Mouse (Mus musculus) layer of hippocampus, adult 2 months (tissue): ENCODE measurements around the gene 9530077C05Rik. TPM values are rescaled to one million over a fixed set of nuclear protein-coding genes. Genes with fewer than 3 reads are reported as not detected.

Experiments used
- DNase-seq, 2 experiments: peaks; one replicate each; pipeline ENCODE4 v3.0.0; 2022; ENCODE audit warnings: low spot score in 2 of 2
- H3K27ac ChIP-seq: fragments of 200-600 bp; 2 replicates; pipeline ENCODE4 v1.8.1; 2022
- H3K4me3 ChIP-seq: fragments of 200-600 bp; 2 replicates; pipeline ENCODE4 v1.8.1; 2022; ENCODE audit warnings: mild to moderate bottlenecking
- CTCF ChIP-seq: fragments of 200-600 bp; conservative IDR thresholded peaks from 2 replicates; pipeline ENCODE4 v1.8.1; 2022; ENCODE audit warnings: antibody characterized with exemption, mild to moderate bottlenecking, moderate library complexity
- long read RNA-seq, 2 experiments: library from polyadenylated mRNA; stranded (forward); transcript quantifications; one replicate each; pipeline ENCODE4 v2.0.0; 2021; ENCODE audit warnings: borderline mapping rate in 2 of 2
- total RNA-seq, 2 experiments: library from RNA; stranded (reverse); gene quantifications; 2 replicates each; pipeline ENCODE4 v1.2.3; 2021

Gene 9530077C05Rik
- 1 to 10 TPM; 7.6 to 9.6 TPM for total RNA-seq
- long read RNA-seq, experiment 1, partial matches to known transcripts, result 5 of 7 reads
- long read RNA-seq, experiment 1, other reads (novel, unspliced or antisense), result 1 of 7 reads
- long read RNA-seq, experiment 2, transcript 9530077C05Rik-201 (7 exons, 2,223 nt), result major isoform, 7 of 14 reads
- long read RNA-seq, experiment 2, partial matches to known transcripts, result 3 of 14 reads
- long read RNA-seq, experiment 2, other reads (novel, unspliced or antisense), result 4 of 14 reads

DNA sequence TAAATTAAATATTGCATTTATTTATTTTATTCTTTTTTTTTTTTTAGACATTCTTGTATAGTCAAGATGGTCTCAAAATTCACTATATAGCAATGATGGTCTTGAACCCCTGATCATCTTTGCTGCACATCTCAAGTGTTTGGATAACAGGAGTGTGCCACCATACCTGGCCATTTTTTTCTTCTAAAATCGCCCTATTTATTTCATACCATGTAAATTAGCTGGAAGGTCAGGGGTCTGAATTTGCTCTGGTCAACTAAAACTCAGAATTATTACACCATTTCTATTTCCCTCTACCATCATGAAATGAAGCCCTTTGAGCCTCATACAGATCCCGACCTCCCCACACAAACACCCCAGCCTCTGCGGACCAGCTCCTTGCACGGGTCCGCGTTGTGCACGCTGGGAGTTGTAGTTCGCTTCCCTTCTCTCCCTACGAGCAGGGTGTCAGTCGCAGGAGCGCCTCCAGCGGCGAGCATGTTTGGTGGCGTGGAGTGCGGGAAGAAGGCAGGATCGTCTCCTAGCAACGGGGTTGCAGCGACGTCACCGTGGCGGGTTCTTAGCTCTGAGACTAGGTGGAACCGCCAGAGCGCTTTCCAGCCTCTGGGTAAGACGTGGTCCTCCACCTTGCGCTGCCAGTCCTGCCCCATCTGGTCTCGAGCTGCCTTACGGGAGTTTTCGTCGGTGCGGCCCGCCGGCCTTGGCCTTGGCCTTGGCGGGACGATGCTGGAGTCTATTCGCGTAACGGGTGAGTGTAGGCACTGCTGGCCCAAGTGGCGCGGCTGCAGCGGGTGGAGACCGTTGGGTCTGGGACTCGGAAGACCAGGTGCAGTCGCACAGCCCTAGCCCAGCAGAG, at the start of gene 9530077C05Rik:
Gene 9530077C05Rik (plus strand): TSS at position 512 of the 856 bp plus-strand sequence.
- peak within 1 kb of the TSS; percentile 83 for H3K4me3 ChIP-seq
- H3K27ac ChIP-seq, result peak within 1 kb of the TSS; percentile 87
- TF ChIP-seq CTCF, result peak; percentile 94
- peak; percentile 97 to 99 for DNase-seq

DNA sequence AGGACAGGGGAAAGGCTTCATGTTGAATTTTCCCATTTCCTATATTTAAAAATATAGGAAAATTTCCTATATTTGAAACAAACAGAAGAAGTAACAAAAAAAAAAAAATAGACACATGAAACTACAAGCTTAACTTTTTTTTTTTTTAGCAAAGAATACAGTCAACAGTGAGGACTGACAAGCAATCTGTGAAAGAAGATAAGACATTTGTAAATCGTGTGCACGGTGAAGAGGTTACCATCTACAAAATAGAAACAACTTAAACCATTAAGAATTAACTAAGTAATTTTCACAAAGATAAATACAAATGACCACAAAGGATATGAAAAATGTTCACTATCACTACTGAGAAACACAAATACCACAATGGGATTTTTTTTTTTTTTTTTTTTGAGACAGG, 45.1 kb upstream of the 9530077C05Rik start:
- DNase-seq, result no peak
- Histone ChIP-seq H3K27ac (no peak overlapping the region), H3K4me3 (no peak overlapping the region)
- no peak for TF ChIP-seq CTCF

DNA sequence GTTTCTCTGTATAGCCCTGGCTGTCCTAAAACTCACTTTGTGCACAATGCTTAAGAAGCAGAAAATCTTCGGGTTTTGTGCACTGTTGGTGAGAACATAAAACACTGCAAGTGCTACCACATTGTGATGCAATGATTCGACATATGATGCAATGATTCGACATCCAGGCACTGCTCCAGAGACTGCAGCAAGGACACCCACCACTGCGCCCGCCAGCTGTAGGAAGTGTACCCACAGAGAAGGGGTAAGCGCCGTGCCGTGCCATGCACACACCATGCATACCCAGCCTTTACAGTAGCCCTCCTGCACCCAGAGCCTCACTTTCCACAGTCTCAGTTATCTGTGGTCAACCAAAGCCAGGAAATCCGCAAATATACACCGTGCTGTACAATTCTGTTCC, 44.7 kb upstream of the 9530077C05Rik start:
- no peak overlapping the region for H3K4me3 ChIP-seq
- no peak overlapping the region for H3K27ac ChIP-seq
- no peak for DNase-seq
- no peak for TF ChIP-seq CTCF

DNA sequence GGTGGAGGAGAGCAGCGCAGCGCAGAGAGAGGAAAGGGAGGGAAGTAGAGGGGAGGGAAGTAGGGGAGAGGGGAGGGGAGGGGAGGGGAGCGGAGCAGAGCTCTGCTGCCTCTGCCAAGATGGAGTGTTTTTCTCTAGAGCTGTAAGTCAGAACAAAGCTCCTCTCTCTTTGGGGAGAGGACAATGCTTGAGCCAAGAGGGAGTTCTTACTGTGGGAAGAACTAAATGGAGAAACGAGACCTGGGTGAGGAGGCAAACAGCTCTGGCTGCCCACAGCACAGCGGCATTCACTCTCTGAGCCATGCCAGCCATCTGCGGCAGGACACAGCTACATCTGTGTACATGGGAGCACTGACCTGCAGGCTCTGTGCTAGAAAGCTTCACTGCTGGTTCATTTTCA, 43.3 kb upstream of the 9530077C05Rik start:
- peak overlapping the region; percentile 10; the same call in 1 of the 2 replicates for H3K4me3 ChIP-seq
- TF ChIP-seq CTCF, result no peak
- DNase-seq, result no peak
- peak overlapping the region; percentile 55 for H3K27ac ChIP-seq

DNA sequence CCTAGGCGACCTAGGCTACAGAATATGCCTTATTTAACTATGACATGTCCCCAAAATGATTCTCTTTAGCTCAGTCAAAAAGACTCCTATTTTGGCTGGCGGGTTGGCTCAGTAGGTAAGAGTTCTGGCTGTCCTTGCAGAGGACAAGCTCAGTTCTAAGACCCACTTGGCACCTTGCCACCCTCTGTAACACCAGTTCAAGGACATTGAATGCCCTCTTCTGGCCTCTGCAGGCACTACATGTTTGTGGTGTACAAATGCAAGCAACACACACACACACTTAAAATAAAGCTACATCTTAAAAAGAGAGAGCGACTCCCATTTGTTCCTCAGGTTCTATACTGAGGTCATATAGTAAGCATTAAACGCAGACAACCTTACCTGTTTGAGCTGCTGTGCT, 38.6 kb upstream of the 9530077C05Rik start:
- TF ChIP-seq CTCF, result peak; percentile 53
- Histone ChIP-seq H3K27ac (no peak overlapping the region), H3K4me3 (no peak overlapping the region)
- DNase-seq, result no peak

DNA sequence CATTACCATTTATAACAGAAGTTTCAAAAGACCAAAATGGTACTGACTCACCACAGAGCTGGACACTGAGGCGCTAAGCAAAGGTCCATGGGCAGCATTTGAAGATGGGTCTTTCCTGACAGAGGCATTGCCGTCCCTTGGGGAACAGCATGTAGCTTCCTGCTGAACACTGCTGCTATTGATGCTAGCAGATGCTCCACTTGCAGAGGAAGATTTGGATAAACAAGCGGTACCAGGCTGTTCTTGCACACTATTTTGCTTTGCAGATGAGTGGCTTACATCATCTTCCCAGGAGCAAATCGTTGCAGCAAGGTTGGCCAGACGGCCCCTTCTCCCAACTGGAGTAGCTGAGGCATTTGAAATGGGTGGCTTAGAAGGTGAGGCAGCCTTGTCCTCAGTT, 35.2 kb upstream of the 9530077C05Rik start:
- peak overlapping the region; percentile 76 for H3K27ac ChIP-seq
- TF ChIP-seq CTCF, result no peak
- DNase-seq, result peak; percentile 33 to 57
- peak overlapping the region; percentile 3; the same call in 1 of the 2 replicates for H3K4me3 ChIP-seq

DNA sequence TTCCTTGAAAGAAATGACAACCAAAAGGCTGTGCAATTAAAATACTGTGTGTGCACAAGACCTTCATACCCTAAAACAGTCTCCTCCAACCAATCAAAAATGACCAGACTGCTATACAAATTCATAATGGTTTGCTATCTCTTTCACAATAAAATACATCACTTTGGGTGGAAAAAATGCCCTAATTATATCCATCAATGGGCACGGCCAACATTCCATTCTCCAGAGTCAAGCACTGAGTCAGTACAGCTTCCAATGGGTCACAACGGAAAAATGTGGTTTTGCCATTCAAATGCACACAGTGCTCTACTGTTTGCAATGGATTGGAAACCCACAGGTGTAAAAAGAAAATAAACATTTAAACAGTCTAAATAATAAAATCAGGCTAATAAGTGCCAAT, 25.4 kb upstream of the 9530077C05Rik start:
- no peak for DNase-seq
- no peak overlapping the region for H3K4me3 ChIP-seq
- no peak for TF ChIP-seq CTCF
- H3K27ac ChIP-seq, result no peak overlapping the region

DNA sequence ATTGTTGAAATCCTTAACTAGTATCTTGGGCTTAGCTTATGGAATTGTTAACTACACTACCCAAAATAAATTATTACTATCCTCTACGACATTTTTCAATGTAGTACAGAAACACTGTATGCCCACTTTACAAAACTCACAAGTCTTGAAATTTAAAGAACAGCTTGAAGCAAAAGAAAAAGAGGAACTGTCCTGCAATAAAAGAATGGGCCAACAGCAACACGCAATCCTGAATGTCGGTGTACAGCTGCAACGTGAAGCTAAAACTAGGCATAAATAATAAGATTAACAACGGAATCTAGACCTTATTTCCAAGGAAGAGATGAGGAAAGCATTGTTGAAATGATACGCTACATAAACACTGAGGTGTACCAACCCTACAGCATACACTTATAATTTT, 23.4 kb upstream of the 9530077C05Rik start:
- TF ChIP-seq CTCF, result no peak
- Histone ChIP-seq H3K27ac (no peak overlapping the region), H3K4me3 (no peak overlapping the region)
- DNase-seq, result no peak

DNA sequence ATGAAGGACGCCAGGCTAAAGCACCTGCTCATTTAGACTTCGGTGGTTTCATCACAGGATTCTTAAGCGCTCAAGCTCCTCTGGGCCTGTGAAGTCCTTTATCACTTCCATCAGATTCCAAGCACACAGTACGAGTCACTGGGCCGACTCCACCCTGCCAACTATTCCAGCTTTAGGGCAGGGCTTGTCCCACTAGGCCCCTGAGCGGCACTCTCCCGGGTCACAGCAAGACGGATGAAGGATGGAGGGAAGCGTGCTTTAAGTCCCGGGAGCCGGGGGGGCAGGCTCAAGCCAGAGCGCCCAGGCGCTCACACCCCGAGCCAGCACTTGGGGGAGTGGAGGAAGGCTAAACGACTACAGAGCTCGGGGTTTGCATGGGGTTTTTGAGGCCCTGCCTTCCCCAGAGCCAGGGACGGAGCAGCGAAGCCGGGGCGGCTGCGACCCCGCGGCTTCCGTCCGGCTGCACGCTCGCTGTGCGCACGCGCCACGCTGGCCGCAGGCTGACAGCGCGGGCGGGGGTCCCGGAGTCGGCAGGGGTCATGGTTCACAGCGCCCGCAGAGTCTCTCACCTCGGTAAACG, 22.8 kb upstream of the 9530077C05Rik start:
- no peak for TF ChIP-seq CTCF
- no peak for DNase-seq
- Histone ChIP-seq H3K4me3 (peak overlapping the region; percentile 74), H3K27ac (no peak overlapping the region)

DNA sequence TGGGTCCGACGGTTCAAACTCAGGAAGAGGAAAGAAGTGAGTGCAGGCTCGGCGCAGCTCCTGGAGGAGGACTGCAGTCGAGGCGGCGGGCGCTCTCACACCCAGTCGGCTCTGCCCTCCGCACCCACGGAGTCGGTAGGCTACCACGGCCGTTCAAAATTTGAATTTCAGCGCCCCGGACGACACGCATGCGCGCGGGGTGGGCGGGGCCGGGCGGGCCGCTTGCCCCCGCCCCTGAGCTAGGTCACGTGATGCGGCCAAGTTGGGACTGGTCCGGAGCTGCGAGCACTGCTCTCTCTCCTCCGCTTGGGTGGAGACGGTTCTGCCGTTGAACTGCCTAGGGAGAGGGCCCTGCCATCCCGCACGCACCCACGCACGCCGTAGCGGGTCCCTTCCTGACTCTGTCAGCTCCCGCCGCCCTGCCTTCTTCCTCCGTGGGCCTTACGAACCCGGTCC, 22.3 kb upstream of the 9530077C05Rik start, which contains the start of gene Anln:
Gene Anln (minus strand): TSS at position 168 of the 456 bp plus-strand sequence.
- peak; percentile 82 to 84 for DNase-seq
- H3K27ac ChIP-seq, result peak within 1 kb of the TSS; percentile 94
- TF ChIP-seq CTCF, result 0 out of 2 replicates have a peak, but pooled peaks have one; percentile 31
- peak within 1 kb of the TSS; percentile 74 for H3K4me3 ChIP-seq

DNA sequence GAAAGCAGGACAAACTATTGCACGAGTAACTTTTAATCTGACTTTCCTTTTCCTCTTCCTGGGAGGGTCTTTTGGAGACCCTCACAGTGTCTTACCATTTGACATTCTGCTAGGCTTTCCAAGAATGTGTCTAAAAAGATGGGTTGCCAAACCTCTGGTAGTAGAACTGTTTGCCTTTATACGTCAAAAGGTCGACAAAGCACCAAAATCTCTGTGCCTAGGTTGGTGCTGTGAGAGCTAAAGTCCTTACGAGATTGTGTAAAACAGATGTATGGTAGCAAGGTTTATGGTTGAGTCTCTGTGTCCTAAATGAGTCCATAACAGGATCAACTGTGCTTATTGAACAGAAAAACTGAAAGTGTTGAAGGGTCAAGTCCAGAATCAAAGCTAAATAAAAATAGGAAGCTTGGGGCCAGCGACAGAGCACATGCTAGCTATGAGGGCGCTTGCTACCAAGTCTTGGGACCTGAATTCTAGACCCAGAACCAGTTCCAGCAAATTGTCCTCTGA, 21.5 kb upstream of the 9530077C05Rik start:
- Histone ChIP-seq H3K4me3 (no peak overlapping the region; the same call in 1 of the 2 replicates), H3K27ac (peak overlapping the region; percentile 94)
- no peak for DNase-seq
- TF ChIP-seq CTCF, result no peak

DNA sequence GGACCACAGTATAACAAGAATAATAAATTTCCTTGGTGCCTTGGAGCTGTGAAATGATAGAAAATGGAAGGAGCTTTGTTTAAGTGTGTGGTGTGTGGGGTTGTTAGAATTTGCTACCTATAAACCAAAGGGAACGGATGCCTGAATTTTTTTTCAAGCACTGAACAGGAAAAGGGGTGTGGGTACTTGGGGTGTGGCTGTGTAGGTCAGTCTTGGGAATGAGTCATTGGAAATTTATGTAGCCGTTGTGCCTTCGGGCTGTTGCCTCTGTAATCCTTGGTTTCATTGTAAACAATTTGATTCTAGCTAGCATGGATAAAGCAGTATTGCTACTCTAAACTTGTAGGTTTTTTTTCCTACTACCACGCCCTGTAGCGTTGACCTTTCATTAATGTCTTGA, 20.9 kb upstream of the 9530077C05Rik start:
- Histone ChIP-seq H3K27ac (no peak overlapping the region), H3K4me3 (no peak overlapping the region)
- DNase-seq, result no peak
- no peak for TF ChIP-seq CTCF

DNA sequence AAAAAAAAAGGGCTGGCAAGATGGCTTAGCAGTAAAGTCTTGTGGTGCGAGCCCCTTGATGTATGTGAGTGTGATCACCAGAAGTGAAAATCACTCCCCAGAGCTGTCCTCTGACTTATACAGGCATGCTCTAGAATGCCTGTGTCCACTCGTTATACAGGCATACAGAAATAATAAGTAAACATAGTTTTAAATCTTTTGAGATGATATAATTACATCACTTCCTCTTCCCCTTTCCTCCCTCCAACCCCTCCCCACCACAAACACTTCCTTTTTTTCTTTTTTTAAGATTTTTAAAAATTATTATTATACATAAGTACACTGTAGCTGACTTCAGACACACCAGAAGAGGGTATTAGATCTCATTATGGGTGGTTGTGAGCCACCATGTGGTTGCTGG, 16.6 kb upstream of the 9530077C05Rik start:
- no peak overlapping the region for H3K27ac ChIP-seq
- H3K4me3 ChIP-seq, result no peak overlapping the region
- DNase-seq, result no peak
- no peak for TF ChIP-seq CTCF
